Mouse (Mus musculus): Measurements from ENCODE around the gene Pepd. TPM values are rescaled to one million over a fixed set of nuclear protein-coding genes. Genes with fewer than 3 reads are reported as not detected.

Pepd gene
- total and polyA plus RNA-seq, 3 experiments: 29.7 to 48.0 TPM; not detected in 1

GRCm38 (mm10) chr7:35056436-35056864 is 144.3 kb downstream of the Pepd start, which contains the start of gene Cebpg (continued):
- no peak for TF ChIP-seq ZNF384 (IDR thresholded peaks at IDR 0.05; ENCODE audit: low read depth, low read length)

GRCm38 (mm10) chr7:35056999-35057398 is 144.8 kb downstream of the Pepd start:
- Histone ChIP-seq H3K9ac (ENCODE audit: control insufficient read depth, low read depth, low read length, poor library complexity, severe bottlenecking) (peak overlapping the region; percentile 54), H3K79me2 (ENCODE audit: control insufficient read depth, insufficient read depth, low read length, poor library complexity) (peaks cover 37% of the 10 kb centered on the region), H3K27ac (ENCODE audit: control insufficient read depth, low read depth, low read length) (peak overlapping the region; percentile 77), H3K4me1 (ENCODE audit: control insufficient read depth in 1 of 2, insufficient read depth in 2 of 2, low read length in 2 of 2) (peaks cover 5 to 16% of the 10 kb centered on the region in 2 experiments), H3K36me3 (ENCODE audit: control insufficient read depth in 1 of 2, insufficient read depth in 2 of 2, low read length in 2 of 2) (peaks cover 3 to 26% of the 10 kb centered on the region in 2 experiments), H3K9me3 (replicated peaks; ENCODE audit: insufficient read depth, low read length) (no peaks in the 10 kb centered on the region), H3K27me3 (ENCODE audit: control insufficient read depth in 1 of 2, insufficient read depth in 2 of 2, low read length in 2 of 2) (no peaks in the 10 kb centered on the region), H3K4me3 (ENCODE audit: control insufficient read depth in 1 of 2, insufficient read depth in 1 of 2, low read depth in 2 of 2, low read length in 2 of 2) (peak overlapping the region; percentile 49 to 97)
- peak; percentile 86 for DNase-seq (ENCODE audit: low read depth, low spot score)
- no peak for TF ChIP-seq USF1 (IDR thresholded peaks at IDR 0.05; ENCODE audit: low read depth, low read length)
- TF ChIP-seq ZMIZ1 (IDR thresholded peaks at IDR 0.05; ENCODE audit: low read depth, low read length): no peak
- TF ChIP-seq JUND (IDR thresholded peaks at IDR 0.05; ENCODE audit: low read depth, low read length): no peak
- TF ChIP-seq MAX (IDR thresholded peaks at IDR 0.05; ENCODE audit: low read length): no peak; the same call in 1 of the 2 replicates
- TF ChIP-seq POLR2A (IDR thresholded peaks at IDR 0.05; ENCODE audit: control insufficient read depth in 1 of 2, insufficient read depth in 1 of 2, low read depth in 1 of 2, low read length in 2 of 2, poor library complexity in 1 of 2): no peak
- peak; percentile 24; the same call in 1 of the 2 replicates for TF ChIP-seq ZKSCAN1 (IDR thresholded peaks at IDR 0.05; ENCODE audit: low read depth, low read length)
- TF ChIP-seq POLR2AphosphoS2 (IDR thresholded peaks at IDR 0.05; ENCODE audit: low read length): no peak
- TF ChIP-seq MYB (IDR thresholded peaks at IDR 0.05; ENCODE audit: low read depth, low read length): no peak
- no peak for TF ChIP-seq RAD21 (IDR thresholded peaks at IDR 0.05; ENCODE audit: low read depth, low read length)
- no peak for TF ChIP-seq USF2 (IDR thresholded peaks at IDR 0.05; ENCODE audit: borderline replicate concordance in 1 of 2, insufficient read depth in 1 of 2, low read depth in 1 of 2, low read length in 2 of 2)
- peak; percentile 10; the same call in 1 of the 2 replicates for TF ChIP-seq TBP (IDR thresholded peaks at IDR 0.05; ENCODE audit: low read depth, low read length)
- no peak for TF ChIP-seq MEF2A (IDR thresholded peaks at IDR 0.05; ENCODE audit: extremely low read depth, insufficient replicate concordance, low read depth, low read length, poor library complexity, severe bottlenecking)
- TF ChIP-seq NELFE (IDR thresholded peaks at IDR 0.05; ENCODE audit: low read depth, low read length): no peak
- peak; percentile 52; the same call in 1 of the 2 replicates for TF ChIP-seq ETS1 (IDR thresholded peaks at IDR 0.05; ENCODE audit: low read depth, low read length)
- TF ChIP-seq SMC3 (IDR thresholded peaks at IDR 0.05; ENCODE audit: low read depth, low read length): no peak
- TF ChIP-seq BHLHE40 (IDR thresholded peaks at IDR 0.05; ENCODE audit: borderline replicate concordance, low read depth, low read length): no peak
- 0 out of 2 replicates have a peak, but pooled peaks have one; percentile 72 for TF ChIP-seq ZNF384 (IDR thresholded peaks at IDR 0.05; ENCODE audit: low read depth, low read length)
- TF ChIP-seq E2F4 (IDR thresholded peaks at IDR 0.05; ENCODE audit: borderline replicate concordance, low read depth, low read length): no peak
- no peak for TF ChIP-seq CTCF (IDR thresholded peaks at IDR 0.05 in 2 of 3, conservative IDR thresholded peaks at IDR 0.05 in 1 of 3; ENCODE audit: control insufficient read depth in 1 of 3, insufficient read depth in 1 of 3, low read depth in 2 of 3, low read length in 3 of 3, poor library complexity in 1 of 3, severe bottlenecking in 1 of 3)
- peak; percentile 79 for TF ChIP-seq RCOR1 (IDR thresholded peaks at IDR 0.05; ENCODE audit: low read depth, low read length)
- peak; percentile 49; the same call in 1 of the 2 replicates for TF ChIP-seq MYC (IDR thresholded peaks at IDR 0.05; ENCODE audit: low read depth, low read length)
- TF ChIP-seq MAZ (IDR thresholded peaks at IDR 0.05; ENCODE audit: low read depth, low read length): 0 out of 2 replicates have a peak, but pooled peaks have one; percentile 34
- no peak for TF ChIP-seq CHD2 (IDR thresholded peaks at IDR 0.05; ENCODE audit: low read length)
- TF ChIP-seq MAFK (IDR thresholded peaks at IDR 0.05; ENCODE audit: borderline replicate concordance, low read depth, low read length): no peak
- peak; percentile 87 for TF ChIP-seq SIN3A (IDR thresholded peaks at IDR 0.05; ENCODE audit: low read length)
- peak; percentile 54; the same call in 1 of the 2 replicates for TF ChIP-seq MXI1 (IDR thresholded peaks at IDR 0.05; ENCODE audit: low read depth, low read length)
- no peak for TF ChIP-seq NRF1 (IDR thresholded peaks at IDR 0.05; ENCODE audit: insufficient read depth, low read depth, low read length, poor library complexity, severe bottlenecking)
- no peak for TF ChIP-seq GABPA (IDR thresholded peaks at IDR 0.05; ENCODE audit: low read depth, low read length)
- TF ChIP-seq KAT2A (conservative IDR thresholded peaks at IDR 0.05; ENCODE audit: low read depth, low read length): 0 out of 2 replicates have a peak, but pooled peaks have one; percentile 31
- TF ChIP-seq CHD1 (IDR thresholded peaks at IDR 0.05; ENCODE audit: low read depth, low read length): peak; percentile 49; the same call in 1 of the 2 replicates
- no peak for TF ChIP-seq UBTF (IDR thresholded peaks at IDR 0.05; ENCODE audit: borderline replicate concordance, insufficient read depth, low read depth, low read length)
- peak; percentile 66 for TF ChIP-seq ELF1 (IDR thresholded peaks at IDR 0.05; ENCODE audit: low read depth, low read length)
- TF ChIP-seq TAL1 (IDR thresholded peaks at IDR 0.05; ENCODE audit: low read length): no peak
- TF ChIP-seq HCFC1 (IDR thresholded peaks at IDR 0.05; ENCODE audit: low read depth, low read length): no peak
- no peak for TF ChIP-seq ZC3H11A (IDR thresholded peaks at IDR 0.05; ENCODE audit: low read depth, low read length)

Data from MEL (cell line).